Mouse (Mus musculus): ENCODE measurements around the gene Oscp1. TPM values are rescaled to one million over a fixed set of nuclear protein-coding genes. Genes with fewer than 3 reads are reported as not detected.

Oscp1 gene
- polyA plus RNA-seq, 1 experiment: not detected

DNA sequence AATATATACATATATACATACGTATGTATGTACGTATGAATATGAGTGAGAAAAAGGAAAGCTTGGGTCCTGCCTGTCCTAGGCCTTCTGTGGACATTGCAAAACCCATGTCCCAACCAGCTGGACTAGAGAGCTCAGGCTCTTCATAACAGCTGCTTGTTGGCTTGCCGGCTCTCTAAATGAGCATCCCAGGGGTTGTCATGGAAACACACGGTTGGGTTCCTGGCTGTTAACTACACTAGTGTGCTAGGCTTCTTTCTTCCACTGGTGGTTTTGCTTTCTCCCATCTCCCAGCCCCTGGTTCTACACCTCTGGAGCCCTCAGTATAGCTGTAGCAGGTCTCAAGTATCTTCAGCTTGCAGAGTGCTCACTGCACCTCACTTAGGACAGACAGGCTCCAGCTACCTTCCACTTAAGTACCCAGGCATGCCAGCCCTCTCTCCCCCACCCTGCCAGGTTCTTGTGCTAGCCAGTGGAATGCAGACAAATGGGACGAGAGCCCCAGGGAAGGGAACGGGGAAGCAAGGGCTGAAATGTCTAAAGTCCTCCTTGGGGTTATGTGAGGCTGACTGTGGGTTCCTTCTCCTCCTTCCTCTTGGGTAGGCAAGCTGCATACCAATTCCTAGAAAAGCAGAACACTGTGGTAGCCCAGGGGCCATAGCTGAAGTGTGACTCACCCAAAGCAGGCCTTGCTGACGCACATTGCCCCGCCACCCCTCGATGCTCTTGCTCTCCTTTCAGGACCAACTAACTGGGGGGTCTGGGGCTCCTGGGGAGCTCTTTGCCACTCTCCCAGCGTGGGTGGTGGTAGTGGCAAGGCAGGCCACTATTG lies 73.1 kb downstream of the Oscp1 start:
- Histone ChIP-seq H3K27ac (ENCODE audit: insufficient read depth, low read depth, low read length) (peak overlapping the region; percentile 70), H3K4me3 (ENCODE audit: insufficient read depth, low read depth, low read length) (no peak overlapping the region), H3K4me1 (ENCODE audit: control insufficient read depth, insufficient read depth, low read length) (peaks cover 53% of the 10 kb centered on the region)
- TF ChIP-seq POLR2A (IDR thresholded peaks at IDR 0.05; ENCODE audit: insufficient read depth, low read depth, low read length) (no peak), CTCF (IDR thresholded peaks at IDR 0.05; ENCODE audit: insufficient read depth, low read depth, low read length) (no peak)
- WGBS: 28% methylated on average over 10 of the region's 10 CpGs

DNA sequence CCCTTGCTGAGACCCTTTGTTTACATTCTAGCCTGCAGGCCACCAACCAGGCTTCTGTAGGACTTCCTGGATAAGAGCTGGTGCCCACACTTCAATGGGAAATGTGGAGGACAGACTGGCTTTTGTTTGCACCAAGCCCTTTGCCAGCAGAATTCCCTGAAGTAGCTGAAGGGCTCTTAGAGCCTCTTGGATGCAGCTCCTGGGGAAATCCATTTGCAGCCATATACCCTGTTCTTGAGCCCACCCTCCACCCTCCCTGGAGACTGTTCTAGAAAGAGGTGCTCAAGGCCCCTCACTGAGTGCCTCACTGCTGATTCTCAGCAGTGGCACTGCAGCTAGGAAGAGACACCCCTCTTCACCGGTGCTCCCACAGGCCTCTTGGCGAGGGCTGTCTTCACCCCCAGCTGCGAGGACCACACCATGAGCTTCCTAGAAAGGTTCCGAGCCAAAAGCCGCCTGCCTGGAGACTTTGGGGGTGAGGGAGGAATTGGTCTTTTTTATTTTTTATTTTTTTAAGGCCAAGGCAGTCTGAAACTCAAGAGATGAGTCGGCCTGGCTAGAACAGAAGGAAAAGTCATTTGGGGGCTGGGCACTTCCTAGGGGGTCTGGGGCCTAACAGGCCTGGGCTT lies 74.4 kb downstream of the Oscp1 start:
- WGBS: 38% methylated on average over 6 of the region's 6 CpGs
- Histone ChIP-seq H3K4me1 (ENCODE audit: control insufficient read depth, insufficient read depth, low read length) (peaks cover 62% of the 10 kb centered on the region), H3K4me3 (ENCODE audit: insufficient read depth, low read depth, low read length) (no peak overlapping the region), H3K27ac (ENCODE audit: insufficient read depth, low read depth, low read length) (peak overlapping the region; percentile 70)
- TF ChIP-seq POLR2A (IDR thresholded peaks at IDR 0.05; ENCODE audit: insufficient read depth, low read depth, low read length): no peak
- TF ChIP-seq CTCF (IDR thresholded peaks at IDR 0.05; ENCODE audit: insufficient read depth, low read depth, low read length): no peak

DNA sequence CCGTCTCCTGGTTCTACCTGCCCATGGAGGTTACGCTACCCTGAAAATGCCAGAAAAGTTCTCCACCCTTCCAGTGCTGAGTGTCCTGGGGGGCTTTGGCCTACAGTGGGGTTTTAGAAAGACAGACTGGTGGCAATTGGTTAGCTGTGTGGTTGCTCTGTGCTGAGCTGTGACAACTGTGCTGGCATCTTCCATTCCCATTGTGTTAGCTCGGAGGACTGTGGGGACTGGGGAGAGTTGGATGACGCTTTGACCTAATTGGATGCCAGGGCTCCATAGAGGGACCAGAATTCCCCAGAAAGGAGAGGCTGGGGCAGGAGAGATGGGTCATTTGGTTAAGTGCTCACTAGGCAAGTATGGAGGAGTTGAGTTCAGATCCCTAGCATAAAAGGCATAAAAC lies 75.9 kb downstream of the Oscp1 start:
- WGBS: 85% methylated on average over 4 of the region's 4 CpGs
- TF ChIP-seq CTCF (IDR thresholded peaks at IDR 0.05; ENCODE audit: insufficient read depth, low read depth, low read length) (no peak), POLR2A (IDR thresholded peaks at IDR 0.05; ENCODE audit: insufficient read depth, low read depth, low read length) (no peak)
- Histone ChIP-seq H3K4me1 (ENCODE audit: control insufficient read depth, insufficient read depth, low read length) (peaks cover 62% of the 10 kb centered on the region), H3K4me3 (ENCODE audit: insufficient read depth, low read depth, low read length) (no peak overlapping the region), H3K27ac (ENCODE audit: insufficient read depth, low read depth, low read length) (no peak overlapping the region)

GRCm38 (mm10) chr4:126134639-126135038 lies 76.3 kb downstream of the Oscp1 start:
- 85% methylated on average over 4 of the region's 4 CpGs for WGBS
- no peak for TF ChIP-seq POLR2A (IDR thresholded peaks at IDR 0.05; ENCODE audit: insufficient read depth, low read depth, low read length)
- no peak for TF ChIP-seq CTCF (IDR thresholded peaks at IDR 0.05; ENCODE audit: insufficient read depth, low read depth, low read length)
- Histone ChIP-seq H3K4me3 (ENCODE audit: insufficient read depth, low read depth, low read length) (no peak overlapping the region), H3K27ac (ENCODE audit: insufficient read depth, low read depth, low read length) (no peak overlapping the region), H3K4me1 (ENCODE audit: control insufficient read depth, insufficient read depth, low read length) (peaks cover 58% of the 10 kb centered on the region)

GRCm38 (mm10) chr4:126137773-126138172 lies 79.4 kb downstream of the Oscp1 start:
- TF ChIP-seq POLR2A (IDR thresholded peaks at IDR 0.05; ENCODE audit: insufficient read depth, low read depth, low read length): no peak
- TF ChIP-seq CTCF (IDR thresholded peaks at IDR 0.05; ENCODE audit: insufficient read depth, low read depth, low read length): no peak
- no peak overlapping the region for H3K27ac ChIP-seq (ENCODE audit: insufficient read depth, low read depth, low read length)
- peaks cover 48% of the 10 kb centered on the region for H3K4me1 ChIP-seq (ENCODE audit: control insufficient read depth, insufficient read depth, low read length)
- 70% methylated on average over 4 of the region's 4 CpGs for WGBS
- no peak overlapping the region for H3K4me3 ChIP-seq (ENCODE audit: insufficient read depth, low read depth, low read length)

DNA sequence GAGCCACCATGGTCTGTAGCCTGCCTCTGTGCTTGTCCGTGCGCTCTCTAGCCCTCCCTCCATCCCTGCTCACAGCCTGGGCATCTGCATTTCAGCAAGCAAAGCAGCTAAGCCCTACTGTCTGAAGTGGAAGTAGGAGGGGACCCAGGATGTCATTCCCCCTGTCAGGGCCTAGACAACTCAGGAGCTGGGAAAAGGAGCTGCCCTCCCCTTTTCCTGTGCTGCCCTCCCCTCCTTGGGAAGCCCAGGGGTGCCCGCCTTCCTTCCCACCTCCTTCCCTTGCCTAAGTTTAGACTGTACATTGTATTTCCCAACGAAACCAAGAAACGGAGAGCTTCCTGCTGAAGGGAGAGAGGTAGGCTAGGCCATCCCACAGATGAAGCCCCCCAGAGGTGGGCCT lies 82.7 kb downstream of the Oscp1 start:
- TF ChIP-seq POLR2A (IDR thresholded peaks at IDR 0.05; ENCODE audit: insufficient read depth, low read depth, low read length) (no peak), CTCF (IDR thresholded peaks at IDR 0.05; ENCODE audit: insufficient read depth, low read depth, low read length) (no peak)
- 52% methylated on average over 5 of the region's 5 CpGs for WGBS
- Histone ChIP-seq H3K4me3 (ENCODE audit: insufficient read depth, low read depth, low read length) (no peak overlapping the region), H3K27ac (ENCODE audit: insufficient read depth, low read depth, low read length) (no peak overlapping the region), H3K4me1 (ENCODE audit: control insufficient read depth, insufficient read depth, low read length) (peaks cover 36% of the 10 kb centered on the region)

Other genes starting within 250 kb of the Oscp1 start
- not detected in 2 replicates for gene Csf3r, start 34.0 kb upstream of the Oscp1 start, polyA plus RNA-seq (2012; ENCODE audit: insufficient read depth, insufficient read length, low replicate concordance, missing spikeins)
- gene Mrps15, start 11.6 kb upstream of the Oscp1 start, polyA plus RNA-seq (2012; ENCODE audit: insufficient read depth, insufficient read length, low replicate concordance, missing spikeins): not detected in 2 replicates
- not detected in 2 replicates for gene Lsm10, start 38.1 kb downstream of the Oscp1 start, polyA plus RNA-seq (2012; ENCODE audit: insufficient read depth, insufficient read length, low replicate concordance, missing spikeins)
- gene Stk40, start 45.4 kb downstream of the Oscp1 start, polyA plus RNA-seq (2012; ENCODE audit: insufficient read depth, insufficient read length, low replicate concordance, missing spikeins): not detected in 2 replicates
- not detected in 2 replicates for gene Eva1b, start 89.2 kb downstream of the Oscp1 start, polyA plus RNA-seq (2012; ENCODE audit: insufficient read depth, insufficient read length, low replicate concordance, missing spikeins)
- gene Sh3d21, start 104.9 kb downstream of the Oscp1 start, polyA plus RNA-seq (2012; ENCODE audit: insufficient read depth, insufficient read length, low replicate concordance, missing spikeins): not detected in 2 replicates
- gene Thrap3, start 144.2 kb downstream of the Oscp1 start, polyA plus RNA-seq (2012; ENCODE audit: insufficient read depth, insufficient read length, low replicate concordance, missing spikeins): 165 and 783 TPM in 2 replicates
- gene Map7d1, start 197.8 kb downstream of the Oscp1 start, polyA plus RNA-seq (2012; ENCODE audit: insufficient read depth, insufficient read length, low replicate concordance, missing spikeins): 379 TPM in 1 of 2 replicates, not detected in the other
- gene Trappc3, start 203.8 kb downstream of the Oscp1 start, polyA plus RNA-seq (2012; ENCODE audit: insufficient read depth, insufficient read length, low replicate concordance, missing spikeins): 342 TPM in 1 of 2 replicates, not detected in the other
- gene Col8a2, start 228.2 kb downstream of the Oscp1 start, polyA plus RNA-seq (2012; ENCODE audit: insufficient read depth, insufficient read length, low replicate concordance, missing spikeins): not detected in 2 replicates

Measured in olfactory bulb, adult 2 months (tissue).